Comparison of ENCODE assay signal across 8 mouse cellular contexts in genomic region chr10:81140717-81141454, GRCm38 (mm10). TPM values are rescaled to one million over a fixed set of nuclear protein-coding genes. Genes with fewer than 3 reads are reported as not detected.
DNase-seq lines count a peak whose midpoint lies in the region; ATAC-seq and TF ChIP-seq lines count a peak whose summit lies in the region.

No protein-coding gene starts in this region.

- WGBS in intestine, embryonic 14.5 days = 47% methylated on average over 10 of the region's 10 CpGs
- 37% methylated on average over 10 of the region's 10 CpGs for WGBS in lung, embryonic 16.5 days

- H3K27ac ChIP-seq in embryonic fibroblast, embryonic 13.5 days (ENCODE audit: insufficient read depth, low read length) = no peak overlapping the region
- H3K27ac ChIP-seq in intestine, embryonic 14.5 days (ENCODE audit: low read depth) = peak overlapping the region; percentile 10; the same call in 1 of the 2 replicates
- peak overlapping the region; percentile 44; the same call in 1 of the 2 replicates for H3K27ac ChIP-seq in lung, embryonic 16.5 days (ENCODE audit: low read length)

- TF ChIP-seq CTCF in embryonic fibroblast, embryonic 13.5 days (IDR thresholded peaks at IDR 0.05; ENCODE audit: borderline replicate concordance, insufficient read depth, low read length) = no peak

- H3K9me3 ChIP-seq in intestine, embryonic 14.5 days (ENCODE audit: control insufficient read depth, low read length) = no peaks in the 10 kb centered on the region
- H3K9me3 ChIP-seq in lung, embryonic 16.5 days (ENCODE audit: control insufficient read depth, low read length) = no peaks in the 10 kb centered on the region

- intact Hi-C loops in left cerebral cortex, postnatal 36 days (cut with DNase I) = loop anchor here (5.0 kb wide), 1 partner anchor 36 kb away; the partner anchor contains the start of gene Eef2

- no peak for ATAC-seq in intestine, embryonic 14.5 days (replicated peaks; ENCODE audit: low FRiP score, low TSS enrichment, low read depth)
- no peak for ATAC-seq in lung, embryonic 16.5 days (ENCODE audit: low read depth)

- peak overlapping the region; percentile 8; the same call in 1 of the 2 replicates for H3K4me3 ChIP-seq in embryonic fibroblast, embryonic 13.5 days (ENCODE audit: insufficient read depth, low read length)
- peak overlapping the region; percentile 84; the same call in 1 of the 2 replicates for H3K4me3 ChIP-seq in intestine, embryonic 14.5 days (ENCODE audit: low read depth, low read length)
- H3K4me3 ChIP-seq in lung, embryonic 16.5 days (ENCODE audit: low read length) = peak overlapping the region; percentile 21

- peaks cover 12% of the 10 kb centered on the region for H3K4me1 ChIP-seq in embryonic fibroblast, embryonic 13.5 days (ENCODE audit: control insufficient read depth, insufficient read depth, low read length)
- peaks cover 40% of the 10 kb centered on the region for H3K4me1 ChIP-seq in intestine, embryonic 14.5 days (replicated peaks; ENCODE audit: control insufficient read depth, insufficient read depth, low read length)
- peaks cover 41% of the 10 kb centered on the region for H3K4me1 ChIP-seq in lung, embryonic 16.5 days (replicated peaks; ENCODE audit: control insufficient read depth, insufficient read depth, low read length)

- peak; percentile 52 to 66 for DNase-seq in lung, adult 18-20 months
- DNase-seq in lung, postnatal 25 days (ENCODE audit: low spot score) = no peak
- no peak for DNase-seq in intestine, embryonic 14.5 days (ENCODE audit: low spot score)
- no peak for DNase-seq in embryo, embryonic 10.5 days (ENCODE audit: low spot score)
- DNase-seq in retina, embryonic 14.5 days (ENCODE audit: low spot score) = no peak
- DNase-seq in left cerebral cortex, postnatal 36 days (ENCODE audit: low spot score in 2 of 2) = no peak

- H3K9ac ChIP-seq in intestine, embryonic 14.5 days (ENCODE audit: low read length) = peak overlapping the region; percentile 82
- peak overlapping the region; percentile 55 for H3K9ac ChIP-seq in lung, embryonic 16.5 days (ENCODE audit: low read length)

- peaks cover 25% of the 10 kb centered on the region for H3K36me3 ChIP-seq in intestine, embryonic 14.5 days (ENCODE audit: control insufficient read depth, insufficient read depth, low read length)
- peaks cover 24% of the 10 kb centered on the region for H3K36me3 ChIP-seq in lung, embryonic 16.5 days (ENCODE audit: control insufficient read depth, insufficient read depth, low read length)

- H3K4me2 ChIP-seq in intestine, embryonic 14.5 days (ENCODE audit: low read length) = peak overlapping the region; percentile 73
- H3K4me2 ChIP-seq in lung, embryonic 16.5 days (ENCODE audit: low read depth, low read length) = peak overlapping the region; percentile 50

- peaks cover 1% of the 10 kb centered on the region; the same call in 1 of the 2 replicates for H3K27me3 ChIP-seq in intestine, embryonic 14.5 days (replicated peaks; ENCODE audit: control insufficient read depth, insufficient read depth, low read length)
- no peaks in the 10 kb centered on the region for H3K27me3 ChIP-seq in lung, embryonic 16.5 days (ENCODE audit: control insufficient read depth, insufficient read depth, low read depth, low read length)

- TF ChIP-seq POLR2A in embryonic fibroblast, embryonic 13.5 days (IDR thresholded peaks at IDR 0.05; ENCODE audit: low read depth, low read length) = no peak

RNA-seq across cellular contexts. Expression of gene Zbtb7a, which starts 5.9 kb away (rescaled TPM):
- 16.9 and 23.5 TPM in 2 replicates for polyA plus RNA-seq in embryonic fibroblast, embryonic 13.5 days (2011; ENCODE audit: insufficient read length, low read depth, missing spikeins)
- polyA plus RNA-seq in intestine, embryonic 14.5 days (2014; fragmentation: Nextera tagmentation; extraction: Ambion mirVana) = 23.2 and 28.7 TPM in 2 replicates
- 31.5 and 31.6 TPM in 2 replicates for polyA plus RNA-seq in lung, embryonic 16.5 days (2015; fragmentation: Nextera tagmentation; extraction: Ambion mirVana)
- 100 to 1,000 TPM; 120 to 133 TPM for total RNA-seq in left cerebral cortex, postnatal 36 days (2021)

RNA-seq across cellular contexts. Expression of gene Pias4, which starts 26.8 kb away (rescaled TPM):
- 25.6 and 27.9 TPM in 2 replicates for polyA plus RNA-seq in embryonic fibroblast, embryonic 13.5 days (2011; ENCODE audit: insufficient read length, low read depth, missing spikeins)
- 40.8 and 43.3 TPM in 2 replicates for polyA plus RNA-seq in intestine, embryonic 14.5 days (2014; fragmentation: Nextera tagmentation; extraction: Ambion mirVana)
- 35.5 and 41.8 TPM in 2 replicates for polyA plus RNA-seq in lung, embryonic 16.5 days (2015; fragmentation: Nextera tagmentation; extraction: Ambion mirVana)
- 10 to 100 TPM; 26.7 to 31.8 TPM for total RNA-seq in left cerebral cortex, postnatal 36 days (2021)

RNA-seq across cellular contexts. Expression of gene Map2k2, which starts 35.2 kb away (rescaled TPM):
- polyA plus RNA-seq in embryonic fibroblast, embryonic 13.5 days (2011; ENCODE audit: insufficient read length, low read depth, missing spikeins) = 61.3 and 69.6 TPM in 2 replicates
- 174 and 185 TPM in 2 replicates for polyA plus RNA-seq in intestine, embryonic 14.5 days (2014; fragmentation: Nextera tagmentation; extraction: Ambion mirVana)
- 144 and 151 TPM in 2 replicates for polyA plus RNA-seq in lung, embryonic 16.5 days (2015; fragmentation: Nextera tagmentation; extraction: Ambion mirVana)
- total RNA-seq in left cerebral cortex, postnatal 36 days (2021) = 100 to 1,000 TPM; 120 to 133 TPM

RNA-seq across cellular contexts. Expression of gene Eef2, which starts 35.5 kb away (rescaled TPM):
- polyA plus RNA-seq in embryonic fibroblast, embryonic 13.5 days (2011; ENCODE audit: insufficient read length, low read depth, missing spikeins) = 1,643 and 1,827 TPM in 2 replicates
- polyA plus RNA-seq in intestine, embryonic 14.5 days (2014; fragmentation: Nextera tagmentation; extraction: Ambion mirVana) = 484 and 490 TPM in 2 replicates
- 589 and 620 TPM in 2 replicates for polyA plus RNA-seq in lung, embryonic 16.5 days (2015; fragmentation: Nextera tagmentation; extraction: Ambion mirVana)
- total RNA-seq in left cerebral cortex, postnatal 36 days (2021) = 100 to 1,000 TPM; 857 to 954 TPM

RNA-seq across cellular contexts. Expression of gene Dapk3, which starts 41.9 kb away (rescaled TPM):
- 48.4 and 51.2 TPM in 2 replicates for polyA plus RNA-seq in embryonic fibroblast, embryonic 13.5 days (2011; ENCODE audit: insufficient read length, low read depth, missing spikeins)
- 57.8 and 58.8 TPM in 2 replicates for polyA plus RNA-seq in intestine, embryonic 14.5 days (2014; fragmentation: Nextera tagmentation; extraction: Ambion mirVana)
- polyA plus RNA-seq in lung, embryonic 16.5 days (2015; fragmentation: Nextera tagmentation; extraction: Ambion mirVana) = 37.5 and 40.5 TPM in 2 replicates
- total RNA-seq in left cerebral cortex, postnatal 36 days (2021) = 10 to 100 TPM; 75.0 to 76.4 TPM

Comparison
In these comparisons a context has a peak if more than half of its experiments do, and no peak if none do; other contexts are left out.
1. DNase-seq: peak in lung, adult 18-20 months (2 of 2); none in lung, postnatal 25 days (single experiment), intestine, embryonic 14.5 days (single experiment), embryo, embryonic 10.5 days (single experiment), retina, embryonic 14.5 days (single experiment) and left cerebral cortex, postnatal 36 days (0 of 2).
2. H3K4me3 ChIP-seq: peak in every context shown above with its lines; median percentile 84 in intestine, embryonic 14.5 days; 21 in lung, embryonic 16.5 days; 8 in embryonic fibroblast, embryonic 13.5 days.